Mouse (Mus musculus) kidney, postnatal 0 days (tissue): ENCODE measurements around the gene Ctsk. TPM values are rescaled to one million over a fixed set of nuclear protein-coding genes. Genes with fewer than 3 reads are reported as not detected.

Experiments
- ATAC-seq: fragments of 200-750 bp; cut with Nextera tagmentation; replicated peaks from 2 replicates; pipeline ENCODE4 v1.8.0; 2017; ENCODE audit warnings: low read depth, moderate number of reproducible peaks, moderate TSS enrichment, moderate library complexity; ENCODE audit not compliant: low FRiP score
- DNase-seq: peaks from one replicate; pipeline ENCODE4 v3.0.0-alpha.2; 2016; ENCODE audit warnings: low spot score
- H3K27ac ChIP-seq: fragments of 300-500 bp; sonication (generic); 2 replicates; pipeline ENCODE4 v1.5.1; 2014; ENCODE audit warnings: mild to moderate bottlenecking
- H3K27me3 ChIP-seq: fragments of 300-500 bp; sonication (generic); 2 replicates; pipeline ENCODE4 v1.6.1; 2014; ENCODE audit warnings: low read length, mixed read lengths; ENCODE audit not compliant: insufficient read depth
- H3K36me3 ChIP-seq: fragments of 300-500 bp; sonication (generic); 2 replicates; pipeline ENCODE4 v1.6.1; 2014; ENCODE audit warnings: low read length, mixed read lengths; ENCODE audit not compliant: insufficient read depth
- H3K4me1 ChIP-seq: fragments of 300-500 bp; sonication (generic); replicated peaks from 2 replicates; pipeline ENCODE4 v1.6.1; 2014; ENCODE audit warnings: antibody characterized with exemption, low read length, mixed read lengths; ENCODE audit not compliant: insufficient read depth
- H3K4me2 ChIP-seq: fragments of 300-500 bp; sonication (generic); 2 replicates; pipeline ENCODE4 v1.6.1; 2014; ENCODE audit warnings: mild to moderate bottlenecking, low read length, moderate library complexity, mixed read lengths
- H3K4me3 ChIP-seq: fragments of 300-500 bp; sonication (generic); replicated peaks from 2 replicates; pipeline ENCODE4 v1.5.1; 2014; ENCODE audit warnings: low read depth, low read length
- H3K9ac ChIP-seq: fragments of 300-500 bp; sonication (generic); 2 replicates; pipeline ENCODE4 v1.6.1; 2014; ENCODE audit warnings: low read depth, low read length
- H3K9me3 ChIP-seq: fragments of 300-500 bp; sonication (generic); replicated peaks from 2 replicates; pipeline ENCODE4 v1.6.1; 2016; ENCODE audit warnings: low read length, inconsistent platforms, mixed read lengths
- CTCF ChIP-seq: IDR thresholded peaks from 2 replicates; pipeline ENCODE4 v1.5.1; 2016; ENCODE audit warnings: antibody characterized with exemption, low read depth, mild to moderate bottlenecking, moderate library complexity
- WGBS: fragments of 180-500 bp; shearing (Covaris S2); extraction: QIAGEN DNeasy Blood & Tissue Kit; methylation state at CpG from one replicate; pipeline ENCODE4 v1.1.7; 2014; 5-methylcytosine and 5-hydroxymethylcytosine counted together
- polyA plus RNA-seq: library from polyadenylated mRNA; unstranded; fragments of >200 nt; fragmentation: Nextera tagmentation; extraction: Ambion mirVana; gene quantifications from 2 replicates; pipeline ENCODE4 v1.2.1, GENCODE M21; 2015

The Ctsk gene
- polyA plus RNA-seq, 1 experiment from 2014 or later = 10.5 TPM

GRCm38 (mm10) chr3:95502312-95502711, 3.3 kb downstream of the Ctsk start:
- no peak overlapping the region for H3K27ac ChIP-seq
- no peak overlapping the region for H3K4me2 ChIP-seq
- TF ChIP-seq CTCF = no peak
- H3K4me1 ChIP-seq = no peaks in the 10 kb centered on the region
- no peak for ATAC-seq
- H3K36me3 ChIP-seq = no peaks in the 10 kb centered on the region
- WGBS = 47% methylated on average over 2 of the region's 2 CpGs
- no peaks in the 10 kb centered on the region for H3K27me3 ChIP-seq
- no peaks in the 10 kb centered on the region for H3K9me3 ChIP-seq
- no peak overlapping the region for H3K9ac ChIP-seq
- H3K4me3 ChIP-seq = no peak overlapping the region
- no peak for DNase-seq

- no peaks in the 10 kb centered on the region for H3K27me3 ChIP-seq
- no peak for TF ChIP-seq CTCF
- DNase-seq (no peak), ATAC-seq (no peak)
- H3K27ac ChIP-seq = no peak overlapping the region
- no peaks in the 10 kb centered on the region for H3K9me3 ChIP-seq
- 56% methylated on average over 6 of the region's 6 CpGs for WGBS
- H3K4me2 ChIP-seq = no peak overlapping the region
- H3K36me3 ChIP-seq = no peaks in the 10 kb centered on the region
- no peak overlapping the region for H3K9ac ChIP-seq
- no peaks in the 10 kb centered on the region for H3K4me1 ChIP-seq
- H3K4me3 ChIP-seq = no peak overlapping the region
These were observed 10.3 kb downstream of the Ctsk start for GRCm38 (mm10) chr3:95509348-95509747.

GRCm38 (mm10) chr3:95511611-95512180, 12.6 kb downstream of the Ctsk start:
- 60% methylated on average over 9 of the region's 9 CpGs for WGBS
- ATAC-seq = no peak
- TF ChIP-seq CTCF = no peak

GRCm38 (mm10) chr3:95516614-95517041, 17.6 kb downstream of the Ctsk start:
- Histone ChIP-seq H3K36me3 (no peaks in the 10 kb centered on the region), H3K4me3 (no peak overlapping the region), H3K9me3 (no peaks in the 10 kb centered on the region), H3K27me3 (no peaks in the 10 kb centered on the region), H3K4me2 (no peak overlapping the region), H3K9ac (no peak overlapping the region), H3K4me1 (no peaks in the 10 kb centered on the region), H3K27ac (no peak overlapping the region)
- ATAC-seq (no peak), DNase-seq (no peak)
- no peak for TF ChIP-seq CTCF
- 91% methylated on average over 3 of the region's 3 CpGs for WGBS

More at GRCm38 (mm10) chr3:95511611-95512180, 12.6 kb downstream of the Ctsk start:
- Histone ChIP-seq H3K9me3 (no peaks in the 10 kb centered on the region), H3K4me2 (no peak overlapping the region), H3K27ac (no peak overlapping the region), H3K9ac (no peak overlapping the region), H3K4me1 (no peaks in the 10 kb centered on the region), H3K4me3 (no peak overlapping the region), H3K36me3 (no peaks in the 10 kb centered on the region), H3K27me3 (no peaks in the 10 kb centered on the region)
- no peak for DNase-seq

- ATAC-seq (peak; percentile 43; the same call in 1 of the 2 replicates), DNase-seq (peak; percentile 85)
- Histone ChIP-seq H3K4me3 (no peak overlapping the region), H3K9ac (no peak overlapping the region), H3K9me3 (no peaks in the 10 kb centered on the region), H3K27ac (no peak overlapping the region), H3K27me3 (no peaks in the 10 kb centered on the region), H3K4me1 (no peaks in the 10 kb centered on the region), H3K4me2 (no peak overlapping the region), H3K36me3 (no peaks in the 10 kb centered on the region)
- WGBS = 21% methylated on average over 10 of the region's 10 CpGs
- peak; percentile 92 for TF ChIP-seq CTCF
These were observed 18.4 kb downstream of the Ctsk start for GRCm38 (mm10) chr3:95517493-95517898.

- no peak for TF ChIP-seq CTCF
- no peak overlapping the region for H3K27ac ChIP-seq
- WGBS = 86% methylated on average over 7 of the region's 7 CpGs
- no peaks in the 10 kb centered on the region for H3K36me3 ChIP-seq
- ATAC-seq (no peak), DNase-seq (no peak)
- no peaks in the 10 kb centered on the region for H3K27me3 ChIP-seq
- no peaks in the 10 kb centered on the region for H3K9me3 ChIP-seq
- no peak overlapping the region for H3K4me3 ChIP-seq
- H3K9ac ChIP-seq = no peak overlapping the region
- H3K4me2 ChIP-seq = no peak overlapping the region
- no peaks in the 10 kb centered on the region for H3K4me1 ChIP-seq
These were observed 19.8 kb downstream of the Ctsk start for GRCm38 (mm10) chr3:95518891-95519290.

- 71% methylated on average over 2 of the region's 2 CpGs for WGBS
- Histone ChIP-seq H3K4me1 (no peaks in the 10 kb centered on the region), H3K4me2 (no peak overlapping the region), H3K4me3 (no peak overlapping the region), H3K27me3 (no peaks in the 10 kb centered on the region), H3K27ac (no peak overlapping the region), H3K9ac (no peak overlapping the region), H3K9me3 (no peaks in the 10 kb centered on the region), H3K36me3 (no peaks in the 10 kb centered on the region)
- no peak for DNase-seq
- TF ChIP-seq CTCF = no peak
- no peak for ATAC-seq
These were observed 20.3 kb downstream of the Ctsk start for GRCm38 (mm10) chr3:95519315-95519714.
